Mouse (Mus musculus): ENCODE measurements at regions not wholly inside any gene's neighbourhood (a gene's known extent, or its start where the extent isn't known, plus 50 kb on each side); places are given as distances from the start of the nearest gene placed in this dataset.

DNA sequence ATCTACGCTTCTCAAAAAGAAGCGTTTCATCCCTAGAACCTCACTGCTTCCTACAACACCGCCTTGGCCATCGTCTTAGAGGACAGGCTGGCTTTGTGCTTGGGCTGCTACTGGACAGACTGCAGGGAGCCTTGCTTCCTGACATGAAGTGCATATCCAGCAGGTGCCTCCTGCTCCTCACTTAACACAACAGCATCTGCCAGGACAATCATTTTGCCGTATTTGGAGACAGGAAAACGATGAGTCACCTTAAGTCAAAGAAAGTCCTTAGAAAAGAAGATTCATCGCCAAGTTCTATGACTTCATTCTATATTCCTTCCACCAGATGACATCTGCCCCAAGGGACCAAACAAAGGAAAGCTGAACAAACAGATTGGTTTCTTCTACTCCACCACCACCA lies 98.5 kb upstream of the Sgk1 start:
- Histone ChIP-seq H3K9me3 (replicated peaks; ENCODE audit: low read length) (no peaks in the 10 kb centered on the region), H3K4me2 (ENCODE audit: low read length) (no peak overlapping the region), H3K4me1 (replicated peaks; ENCODE audit: insufficient read depth, low read length) (no peaks in the 10 kb centered on the region), H3K36me3 (ENCODE audit: insufficient read depth, low read length) (no peaks in the 10 kb centered on the region), H3K4me3 (replicated peaks; ENCODE audit: low read depth, low read length) (no peak overlapping the region), H3K9ac (ENCODE audit: low read depth, low read length) (no peak overlapping the region), H3K27ac (no peak overlapping the region), H3K27me3 (ENCODE audit: insufficient read depth, low read length) (no peaks in the 10 kb centered on the region)
- WGBS = 83% methylated on average over 7 of the region's 7 CpGs
- peak; percentile 28 for DNase-seq (ENCODE audit: low spot score)
- no peak for TF ChIP-seq CTCF (IDR thresholded peaks at IDR 0.05; ENCODE audit: low read depth)
- ATAC-seq (replicated peaks; ENCODE audit: low FRiP score, low read depth) = no peak

DNA sequence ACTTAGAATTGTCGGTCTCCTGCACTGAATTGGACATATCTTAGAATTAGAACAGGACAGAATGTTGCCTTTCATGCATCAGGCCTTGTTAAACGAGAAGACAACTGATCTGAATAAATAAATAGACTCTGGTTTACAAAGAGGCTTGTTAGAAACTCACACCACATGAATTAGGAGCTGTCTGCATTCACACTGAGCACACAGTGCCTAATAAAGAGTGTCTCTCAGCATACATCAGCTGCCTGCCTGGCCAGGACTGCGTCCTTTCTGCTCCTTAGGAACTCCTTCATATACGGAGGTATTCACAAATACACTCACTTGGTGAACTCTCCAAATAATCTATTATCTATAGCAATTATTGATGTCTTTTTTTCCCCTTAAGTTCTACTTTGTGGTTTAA lies 96.9 kb upstream of the Sgk1 start:
- no peaks in the 10 kb centered on the region for H3K27me3 ChIP-seq (ENCODE audit: insufficient read depth, low read length)
- H3K4me3 ChIP-seq (replicated peaks; ENCODE audit: low read depth, low read length) = no peak overlapping the region
- 74% methylated on average over 4 of the region's 4 CpGs for WGBS
- H3K9ac ChIP-seq (ENCODE audit: low read depth, low read length) = no peak overlapping the region
- H3K9me3 ChIP-seq (replicated peaks; ENCODE audit: low read length) = no peaks in the 10 kb centered on the region
- DNase-seq (ENCODE audit: low spot score) (no peak), ATAC-seq (replicated peaks; ENCODE audit: low FRiP score, low read depth) (no peak)
- no peaks in the 10 kb centered on the region for H3K36me3 ChIP-seq (ENCODE audit: insufficient read depth, low read length)
- no peak for TF ChIP-seq CTCF (IDR thresholded peaks at IDR 0.05; ENCODE audit: low read depth)
- no peak overlapping the region for H3K4me2 ChIP-seq (ENCODE audit: low read length)
- peaks cover 5% of the 10 kb centered on the region; the same call in 1 of the 2 replicates for H3K4me1 ChIP-seq (replicated peaks; ENCODE audit: insufficient read depth, low read length)
- H3K27ac ChIP-seq = no peak overlapping the region

DNA sequence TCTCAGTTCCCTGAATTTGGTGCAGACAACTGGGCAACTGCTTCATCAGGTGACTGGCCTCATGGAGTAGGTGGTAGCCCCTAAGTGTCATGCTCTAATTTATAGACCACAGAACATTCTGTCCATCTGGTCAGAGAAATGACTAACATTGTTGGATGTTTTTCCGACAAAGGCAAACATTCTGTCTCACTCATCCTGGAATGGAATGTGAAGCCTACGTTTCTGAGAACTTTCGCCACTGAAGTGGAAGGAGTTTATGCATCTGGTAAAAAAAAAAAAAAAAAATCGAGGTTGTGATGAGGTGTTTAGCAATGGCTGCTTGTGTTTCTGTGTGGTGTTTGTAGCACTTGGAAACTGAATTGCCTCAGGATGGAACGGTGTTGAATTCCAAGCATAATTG lies 96.2 kb upstream of the Sgk1 start:
- Histone ChIP-seq H3K27me3 (ENCODE audit: insufficient read depth, low read length) (no peaks in the 10 kb centered on the region), H3K4me1 (replicated peaks; ENCODE audit: insufficient read depth, low read length) (peaks cover 5% of the 10 kb centered on the region; the same call in 1 of the 2 replicates), H3K27ac (no peak overlapping the region), H3K4me2 (ENCODE audit: low read length) (no peak overlapping the region), H3K36me3 (ENCODE audit: insufficient read depth, low read length) (no peaks in the 10 kb centered on the region), H3K4me3 (replicated peaks; ENCODE audit: low read depth, low read length) (no peak overlapping the region), H3K9ac (ENCODE audit: low read depth, low read length) (no peak overlapping the region), H3K9me3 (replicated peaks; ENCODE audit: low read length) (no peaks in the 10 kb centered on the region)
- TF ChIP-seq CTCF (IDR thresholded peaks at IDR 0.05; ENCODE audit: low read depth) = no peak
- 69% methylated on average over 5 of the region's 5 CpGs for WGBS
- no peak for ATAC-seq (replicated peaks; ENCODE audit: low FRiP score, low read depth)
- DNase-seq (ENCODE audit: low spot score) = no peak

DNA sequence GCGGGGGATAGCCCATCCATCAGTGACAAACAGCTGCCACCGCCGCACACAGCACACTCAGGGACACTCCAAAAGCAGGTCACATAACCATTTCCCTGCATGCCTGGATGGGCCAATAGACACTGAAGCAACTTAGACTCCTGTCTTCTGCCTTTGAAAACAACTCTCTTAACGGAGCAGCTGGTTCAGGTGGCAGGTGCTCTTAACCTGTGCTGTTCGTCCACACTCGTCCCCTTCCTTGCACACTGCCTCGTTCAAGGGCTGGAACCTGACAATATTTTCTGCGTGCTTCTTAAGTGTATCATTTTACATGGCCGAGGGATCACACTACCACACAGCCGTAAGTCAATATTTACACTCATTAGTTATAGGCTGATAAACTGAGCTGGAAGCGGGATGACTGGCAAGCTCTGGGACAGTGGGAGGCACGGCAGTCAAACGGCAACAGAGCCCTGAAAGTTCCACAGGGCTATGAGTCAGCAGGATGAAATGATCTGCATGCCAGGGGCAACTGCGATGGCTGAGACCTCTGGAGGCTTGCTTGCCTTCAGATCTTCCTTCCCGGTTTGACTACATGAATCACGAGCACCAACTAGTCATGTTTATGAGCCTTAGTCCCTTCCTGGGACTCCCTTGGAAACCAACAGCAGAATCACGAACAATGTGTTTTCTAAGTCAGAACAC lies 92.0 kb upstream of the Sgk1 start:
- Histone ChIP-seq H3K9ac (ENCODE audit: low read depth, low read length) (no peak overlapping the region), H3K4me1 (replicated peaks; ENCODE audit: insufficient read depth, low read length) (peaks cover 5% of the 10 kb centered on the region; the same call in 1 of the 2 replicates), H3K9me3 (replicated peaks; ENCODE audit: low read length) (no peaks in the 10 kb centered on the region), H3K36me3 (ENCODE audit: insufficient read depth, low read length) (no peaks in the 10 kb centered on the region), H3K27me3 (ENCODE audit: insufficient read depth, low read length) (no peaks in the 10 kb centered on the region), H3K4me2 (ENCODE audit: low read length) (peak overlapping the region; percentile 38; the same call in 1 of the 2 replicates), H3K4me3 (replicated peaks; ENCODE audit: low read depth, low read length) (no peak overlapping the region), H3K27ac (no peak overlapping the region)
- peak; percentile 66 for DNase-seq (ENCODE audit: low spot score)
- WGBS = 21% methylated on average over 17 of the region's 17 CpGs
- peak; percentile 25; the same call in 1 of the 2 replicates for ATAC-seq (replicated peaks; ENCODE audit: low FRiP score, low read depth)
- no peak for TF ChIP-seq CTCF (IDR thresholded peaks at IDR 0.05; ENCODE audit: low read depth)

DNA sequence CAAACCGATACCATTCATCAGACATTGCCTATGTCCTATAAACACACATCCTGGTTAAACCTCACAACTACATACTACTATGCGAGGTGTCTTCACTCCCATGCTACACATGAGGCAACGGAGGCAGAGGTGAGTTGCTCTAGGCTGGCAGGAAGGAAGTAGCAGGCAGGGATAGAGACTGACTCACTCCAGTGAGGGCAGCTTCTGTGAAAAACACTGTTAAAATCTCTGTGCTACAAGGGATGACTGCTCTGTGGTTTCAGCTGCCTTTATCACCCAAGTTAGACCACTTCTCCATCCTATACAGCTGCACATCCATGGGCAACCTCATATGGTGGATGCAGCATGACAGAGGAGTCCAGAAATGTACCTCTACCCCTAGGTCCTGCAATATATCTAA lies 91.0 kb upstream of the Sgk1 start:
- H3K9me3 ChIP-seq (replicated peaks; ENCODE audit: low read length) = no peaks in the 10 kb centered on the region
- H3K4me1 ChIP-seq (replicated peaks; ENCODE audit: insufficient read depth, low read length) = peaks cover 5% of the 10 kb centered on the region; the same call in 1 of the 2 replicates
- H3K4me2 ChIP-seq (ENCODE audit: low read length) = no peak overlapping the region
- WGBS = 81% methylated on average over 3 of the region's 3 CpGs
- H3K36me3 ChIP-seq (ENCODE audit: insufficient read depth, low read length) = no peaks in the 10 kb centered on the region
- DNase-seq (ENCODE audit: low spot score) (no peak), ATAC-seq (replicated peaks; ENCODE audit: low FRiP score, low read depth) (no peak)
- no peak overlapping the region for H3K4me3 ChIP-seq (replicated peaks; ENCODE audit: low read depth, low read length)
- no peak overlapping the region for H3K9ac ChIP-seq (ENCODE audit: low read depth, low read length)
- no peak for TF ChIP-seq CTCF (IDR thresholded peaks at IDR 0.05; ENCODE audit: low read depth)
- no peaks in the 10 kb centered on the region for H3K27me3 ChIP-seq (ENCODE audit: insufficient read depth, low read length)
- no peak overlapping the region for H3K27ac ChIP-seq

DNA sequence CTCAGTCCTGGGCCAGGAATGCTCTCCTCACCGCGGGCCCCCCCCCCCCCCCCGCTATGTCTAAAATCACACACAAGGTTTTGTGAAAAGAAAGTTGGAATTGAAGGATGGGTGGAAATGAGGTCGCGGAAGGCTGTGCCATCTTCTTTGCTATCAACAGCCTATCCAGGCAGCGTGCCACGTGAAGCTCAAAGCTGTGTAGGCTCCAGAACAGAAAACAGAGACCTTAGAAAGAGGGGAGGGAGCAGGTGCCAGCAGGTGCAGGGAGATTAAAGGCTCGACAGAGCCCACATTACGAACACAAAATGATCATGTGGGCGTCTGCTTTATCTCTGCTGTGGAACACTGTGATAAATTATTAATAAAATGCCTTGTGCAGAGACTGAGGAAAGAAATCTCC lies 89.6 kb upstream of the Sgk1 start:
- TF ChIP-seq CTCF (IDR thresholded peaks at IDR 0.05; ENCODE audit: low read depth) = no peak
- WGBS = 54% methylated on average over 9 of the region's 10 CpGs
- H3K27me3 ChIP-seq (ENCODE audit: insufficient read depth, low read length) = no peaks in the 10 kb centered on the region
- ATAC-seq (replicated peaks; ENCODE audit: low FRiP score, low read depth) (no peak), DNase-seq (ENCODE audit: low spot score) (no peak)
- H3K36me3 ChIP-seq (ENCODE audit: insufficient read depth, low read length) = no peaks in the 10 kb centered on the region
- no peak overlapping the region for H3K4me2 ChIP-seq (ENCODE audit: low read length)
- H3K4me1 ChIP-seq (replicated peaks; ENCODE audit: insufficient read depth, low read length) = peaks cover 5% of the 10 kb centered on the region; the same call in 1 of the 2 replicates
- H3K9ac ChIP-seq (ENCODE audit: low read depth, low read length) = no peak overlapping the region
- H3K27ac ChIP-seq = no peak overlapping the region
- no peaks in the 10 kb centered on the region for H3K9me3 ChIP-seq (replicated peaks; ENCODE audit: low read length)
- H3K4me3 ChIP-seq (replicated peaks; ENCODE audit: low read depth, low read length) = no peak overlapping the region

DNA sequence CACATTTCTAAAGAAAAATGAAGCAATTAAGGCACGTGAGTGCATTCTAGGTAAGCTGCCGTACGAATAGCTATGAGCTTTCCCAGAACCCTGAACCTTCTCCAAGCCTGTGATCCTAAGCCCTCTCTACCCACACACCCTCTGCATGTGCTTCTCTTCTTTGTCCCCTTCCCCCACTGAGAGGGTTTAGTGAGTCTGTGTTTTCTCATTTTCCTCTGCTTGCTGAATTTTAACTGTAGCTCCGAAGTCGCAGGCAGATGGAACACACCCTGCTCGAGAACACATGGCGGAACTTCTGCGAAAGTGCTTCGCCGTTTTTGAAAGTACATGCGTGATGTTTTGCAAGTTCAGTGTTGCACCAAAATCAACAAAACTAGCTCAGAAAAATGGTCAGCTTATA lies 88.3 kb upstream of the Sgk1 start:
- no peaks in the 10 kb centered on the region for H3K9me3 ChIP-seq (replicated peaks; ENCODE audit: low read length)
- TF ChIP-seq CTCF (IDR thresholded peaks at IDR 0.05; ENCODE audit: low read depth) = no peak
- H3K36me3 ChIP-seq (ENCODE audit: insufficient read depth, low read length) = no peaks in the 10 kb centered on the region
- H3K4me1 ChIP-seq (replicated peaks; ENCODE audit: insufficient read depth, low read length) = peaks cover 5% of the 10 kb centered on the region; the same call in 1 of the 2 replicates
- DNase-seq (ENCODE audit: low spot score) (no peak), ATAC-seq (replicated peaks; ENCODE audit: low FRiP score, low read depth) (no peak)
- 86% methylated on average over 11 of the region's 11 CpGs for WGBS
- no peak overlapping the region for H3K27ac ChIP-seq
- no peak overlapping the region for H3K9ac ChIP-seq (ENCODE audit: low read depth, low read length)
- no peak overlapping the region for H3K4me2 ChIP-seq (ENCODE audit: low read length)
- no peak overlapping the region for H3K4me3 ChIP-seq (replicated peaks; ENCODE audit: low read depth, low read length)
- no peaks in the 10 kb centered on the region for H3K27me3 ChIP-seq (ENCODE audit: insufficient read depth, low read length)
